Mouse (Mus musculus): Measurements from ENCODE around the gene Mrgprg.

Gene Mrgprg

DNA sequence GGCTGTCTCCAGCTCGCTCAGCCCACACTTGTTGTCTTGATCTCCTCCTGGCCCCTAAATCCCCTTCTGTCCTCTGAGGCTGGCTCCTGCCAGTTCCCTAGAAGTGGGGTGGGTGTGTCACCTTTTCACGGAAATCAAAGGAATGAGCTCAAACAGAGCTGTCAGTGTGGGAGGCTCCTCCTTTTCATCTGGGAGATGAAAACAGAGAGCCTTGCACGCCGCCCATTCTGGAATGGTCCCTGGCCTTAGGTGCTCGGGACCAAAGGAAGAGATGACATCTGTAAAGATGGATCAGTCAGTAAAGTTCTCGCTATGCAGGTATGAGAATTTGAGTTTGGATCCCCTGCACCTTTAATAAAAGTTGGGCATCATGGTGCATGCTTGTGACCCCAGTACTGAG is at the start of gene Mrgprg:
Mrgprg (minus strand) TSS at position 101 of the 400 bp plus-strand sequence.
- DNase-seq (ENCODE audit: low read depth): no peak

DNA sequence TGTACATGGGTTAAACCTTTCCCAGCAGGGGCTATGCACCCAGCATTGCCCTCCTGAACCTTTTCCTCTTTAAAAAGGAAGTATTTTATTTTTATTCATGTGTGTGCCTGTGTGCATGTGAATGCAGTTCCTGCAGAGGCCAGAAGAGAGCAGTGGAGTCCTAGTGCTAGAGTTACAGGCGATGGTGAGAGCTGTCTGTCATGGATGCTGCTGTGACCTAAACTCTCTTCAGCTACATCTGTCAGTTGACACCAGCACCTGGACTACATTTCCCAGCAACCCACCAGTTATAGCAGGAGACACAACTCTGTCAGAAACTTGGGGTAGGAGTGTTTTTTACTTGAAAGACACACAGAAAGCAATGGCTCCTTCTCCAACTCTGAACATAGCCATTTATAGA is 42.1 kb upstream of the Mrgprg start:
- peak; percentile 22 for DNase-seq (ENCODE audit: low read depth)

DNA sequence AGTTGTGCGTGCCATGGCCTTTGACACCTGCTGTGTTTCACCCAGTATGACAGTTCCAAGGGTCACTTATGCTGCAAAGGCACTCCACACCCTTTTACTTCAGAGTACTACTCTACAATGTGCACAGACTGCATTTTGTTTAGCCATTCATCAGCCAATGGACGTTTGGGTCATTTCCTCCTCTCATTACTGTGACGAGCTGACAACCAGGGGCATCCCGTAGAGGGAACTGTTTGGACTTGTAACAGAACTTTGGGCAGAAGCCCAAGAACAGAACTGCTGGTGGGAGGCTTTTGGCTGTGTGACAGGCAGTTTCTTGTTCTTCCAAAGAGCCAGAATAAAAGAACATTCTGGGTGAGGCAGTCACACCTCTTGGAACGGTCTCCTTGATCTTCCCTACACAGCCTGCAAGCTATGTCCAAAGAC is 38.4 kb upstream of the Mrgprg start:
- DNase-seq (ENCODE audit: low read depth): no peak

DNA sequence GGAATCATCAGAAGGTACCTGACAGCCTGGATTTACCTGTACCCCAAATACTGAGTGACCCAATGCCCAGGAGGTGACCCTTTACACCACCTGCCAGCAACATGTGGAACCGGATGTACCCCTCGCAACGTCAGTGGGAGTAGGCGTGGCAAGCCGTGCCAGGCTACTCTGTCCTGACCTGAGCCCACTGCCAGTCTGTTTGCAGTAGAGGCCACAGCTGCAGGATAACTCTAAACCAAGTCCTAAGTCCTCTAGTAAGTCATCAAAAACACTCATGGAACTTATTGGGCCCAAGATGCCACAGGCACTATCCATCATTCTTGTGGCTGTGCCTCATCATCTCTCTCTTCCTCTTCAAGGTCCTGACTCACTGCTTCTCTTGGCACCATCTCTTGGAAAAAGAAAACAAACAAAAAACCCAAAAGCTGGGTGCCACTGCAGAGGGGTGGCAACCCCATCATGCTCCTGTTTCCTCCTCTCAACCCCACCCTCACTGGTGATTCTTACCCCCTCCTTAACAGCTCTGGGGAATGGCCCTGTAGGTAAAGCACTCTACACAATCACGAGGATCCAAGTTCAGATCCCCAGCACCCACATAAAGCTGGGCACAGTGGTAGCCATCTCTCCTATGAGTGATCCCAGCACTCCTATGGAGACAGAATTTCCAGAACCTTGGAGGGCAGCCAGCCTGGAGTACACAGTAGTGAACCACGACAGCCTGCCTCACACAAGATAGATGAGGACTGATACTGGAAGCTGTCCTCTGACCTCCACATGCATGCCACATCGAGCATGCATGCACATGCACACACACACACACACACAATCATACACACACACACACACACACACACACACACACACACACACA is 34.6 kb upstream of the Mrgprg start:
- DNase-seq (ENCODE audit: low read depth): peak; percentile 43

DNA sequence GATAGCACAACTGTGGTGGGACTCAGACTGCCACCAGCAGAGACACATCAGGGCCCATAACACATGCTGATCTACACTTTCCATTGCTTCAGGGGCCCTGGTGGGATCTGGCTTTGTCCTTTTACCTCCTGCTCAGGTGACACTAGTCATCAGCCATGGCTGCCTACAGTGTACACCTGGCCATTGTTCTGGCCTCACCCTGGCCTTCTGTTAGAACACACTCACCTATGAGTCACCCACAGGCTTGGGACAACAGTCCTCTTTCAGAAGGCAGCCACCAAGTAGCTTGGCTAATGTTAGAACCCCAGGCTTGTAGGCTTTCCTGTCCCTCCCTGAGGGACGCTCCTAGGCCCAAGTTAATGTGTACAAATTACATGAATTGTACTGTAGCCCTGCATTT is 34.0 kb upstream of the Mrgprg start:
- no peak for DNase-seq (ENCODE audit: low read depth)

DNA sequence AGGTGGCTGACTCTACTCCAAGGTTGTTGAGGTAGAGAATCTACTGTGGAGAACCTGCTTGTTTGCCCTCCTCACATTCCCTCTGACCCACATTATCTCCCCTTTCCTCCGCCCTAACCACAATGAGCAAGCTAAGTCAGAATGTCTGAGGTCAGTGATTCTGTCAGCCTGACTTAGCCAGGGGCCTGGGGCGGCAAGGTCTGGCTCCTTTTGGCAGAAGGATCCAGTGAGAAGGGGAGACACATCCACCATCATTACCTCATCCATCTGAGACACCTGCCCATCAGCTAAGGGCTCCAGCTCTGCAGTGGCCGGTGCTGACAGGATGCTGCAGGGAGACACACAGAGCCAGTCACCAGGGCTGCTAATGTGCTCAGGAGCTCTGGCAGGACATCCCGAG is 32.0 kb upstream of the Mrgprg start:
- no peak for DNase-seq (ENCODE audit: low read depth)

DNA sequence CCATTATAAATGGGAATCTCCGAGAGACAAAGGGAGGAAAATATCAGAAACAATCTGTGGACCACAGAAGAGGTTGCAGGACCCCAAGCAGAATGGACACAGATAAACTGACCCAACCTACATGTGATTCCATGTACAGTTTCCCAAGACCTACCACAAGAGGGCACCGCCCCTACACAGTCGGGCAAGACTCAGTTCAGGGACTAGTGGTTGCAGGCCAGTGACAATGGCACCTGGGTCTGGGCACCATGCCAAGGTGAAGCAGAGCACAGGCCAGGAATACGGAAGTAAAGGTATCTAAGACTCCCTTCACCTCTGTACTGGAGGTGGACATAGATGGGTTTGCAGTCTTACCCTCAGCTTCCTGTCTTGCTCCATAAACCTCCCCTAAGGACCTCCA is 26.3 kb upstream of the Mrgprg start:
- DNase-seq (ENCODE audit: low read depth): peak; percentile 30

DNA sequence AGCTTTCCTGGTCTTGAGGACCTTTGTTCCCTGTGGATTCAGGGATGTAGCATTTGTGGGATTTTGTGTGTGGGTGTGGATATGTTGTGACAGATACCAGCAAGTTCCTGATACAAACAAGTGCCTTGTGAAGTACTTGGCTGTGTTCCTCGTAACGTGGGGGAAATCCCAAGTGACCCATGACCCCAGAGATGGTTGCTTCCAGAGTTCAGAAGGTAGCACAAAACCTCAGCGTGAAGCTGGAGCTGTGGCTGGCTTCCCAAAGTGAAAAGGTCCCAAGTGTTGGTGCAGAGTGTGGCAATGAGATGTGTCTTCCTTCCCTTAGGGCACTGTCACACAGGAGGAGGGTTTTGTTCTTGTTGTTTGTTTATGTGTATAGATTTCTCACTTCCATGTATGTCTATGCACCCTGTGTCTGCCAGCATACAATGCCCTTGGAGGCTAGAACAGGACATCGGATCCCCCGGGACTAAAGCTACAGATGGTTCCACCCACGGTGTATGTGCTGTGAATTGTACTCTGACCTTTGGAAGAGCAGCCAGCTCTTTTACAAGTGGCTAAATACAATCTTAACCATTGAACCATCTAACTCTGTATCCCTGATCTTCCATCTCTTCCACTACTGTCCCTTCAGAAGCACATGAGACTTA is 25.7 kb upstream of the Mrgprg start:
- no peak for DNase-seq (ENCODE audit: low read depth)

DNA sequence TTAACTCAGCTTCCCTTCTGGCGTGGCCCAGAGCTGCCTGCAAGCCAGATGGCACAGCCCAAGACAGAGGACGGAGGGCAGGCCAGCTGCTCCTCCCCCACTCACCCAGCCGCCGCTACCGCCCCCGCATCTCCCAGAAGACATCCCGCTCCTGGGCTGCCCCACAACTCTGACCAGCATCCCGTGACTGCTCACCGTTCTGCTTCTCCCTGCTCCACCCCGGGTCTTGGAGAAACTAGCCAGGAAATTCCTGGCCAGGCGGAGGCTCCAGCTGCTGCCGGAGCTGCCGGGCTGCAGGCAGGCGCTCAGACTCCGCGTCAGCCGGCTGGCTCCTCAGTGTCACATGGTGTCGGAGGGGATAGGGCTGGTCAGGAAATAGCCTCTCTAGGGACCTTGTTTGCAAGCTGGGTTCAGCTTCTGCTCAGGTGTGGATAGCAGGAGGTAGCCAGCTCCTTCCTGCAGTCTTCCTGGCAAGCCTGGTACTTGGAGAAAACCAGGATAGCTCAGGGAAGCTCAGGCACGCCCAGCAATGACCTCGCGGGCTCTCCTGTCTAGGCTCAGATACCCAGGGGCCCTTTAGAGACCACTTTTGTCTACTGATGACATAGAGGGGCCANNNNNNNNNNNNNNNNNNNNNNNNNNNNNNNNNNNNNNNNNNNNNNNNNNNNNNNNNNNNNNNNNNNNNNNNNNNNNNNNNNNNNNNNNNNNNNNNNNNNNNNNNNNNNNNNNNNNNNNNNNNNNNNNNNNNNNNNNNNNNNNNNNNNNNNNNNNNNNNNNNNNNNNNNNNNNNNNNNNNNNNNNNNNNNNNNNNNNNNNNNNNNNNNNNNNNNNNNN is 17.4 kb upstream of the Mrgprg start, which contains the start of gene Mrgpre:
Mrgpre (minus strand) TSS at position 505 of the 834 bp plus-strand sequence.
- DNase-seq (ENCODE audit: low read depth): peak; percentile 83

DNA sequence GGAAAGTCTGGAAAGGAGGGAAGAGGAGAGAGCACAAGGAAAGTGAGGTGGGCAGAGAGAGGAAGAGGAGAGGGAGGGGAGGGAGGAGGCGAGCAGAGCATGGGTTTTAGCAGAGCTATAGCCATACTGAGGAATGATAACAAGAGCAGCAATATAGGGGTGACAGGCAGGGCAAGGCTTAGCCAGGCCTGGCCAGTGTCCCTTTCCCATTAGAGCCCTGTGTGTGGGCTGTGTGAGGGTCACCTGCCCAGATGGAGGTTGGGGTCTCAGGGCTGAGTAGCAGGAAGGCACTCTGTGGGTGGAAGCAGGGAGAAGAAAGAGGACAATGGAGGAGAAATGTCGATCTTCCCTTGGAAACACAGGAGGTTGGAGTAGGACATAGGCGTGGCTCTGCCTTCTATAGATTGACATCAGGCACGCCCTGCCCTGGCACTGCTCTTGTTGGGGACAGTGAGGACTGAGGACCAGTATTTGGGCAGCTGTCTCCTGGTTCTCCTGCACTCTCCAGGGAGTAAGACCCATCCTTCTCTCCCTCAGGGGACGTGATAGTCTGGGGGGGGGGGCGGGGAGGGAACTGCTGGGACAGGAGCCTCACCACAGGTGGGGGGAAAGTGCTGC is 16.7 kb upstream of the Mrgprg start:
- no peak for DNase-seq (ENCODE audit: low read depth)

DNA sequence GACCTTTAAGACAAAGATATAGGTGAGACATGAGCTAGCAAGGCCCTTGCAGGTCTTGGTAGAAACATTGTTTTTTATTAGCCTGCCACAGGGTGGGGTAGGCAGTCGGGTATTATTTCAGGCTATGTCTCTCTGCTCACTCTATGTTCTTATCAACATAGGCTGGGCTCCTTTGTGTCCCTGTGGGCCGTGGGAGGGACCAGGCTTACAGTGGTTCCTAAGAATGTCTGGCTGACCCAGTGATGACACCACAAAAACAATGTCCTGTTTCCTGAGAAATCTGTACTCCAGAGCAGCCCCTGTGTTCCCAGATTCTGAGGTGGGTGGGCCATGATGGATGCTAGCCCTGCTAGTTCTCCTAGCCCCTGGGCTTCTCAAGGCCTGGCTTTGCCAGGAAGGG is 10.6 kb upstream of the Mrgprg start:
- no peak for DNase-seq (ENCODE audit: low read depth)

DNA sequence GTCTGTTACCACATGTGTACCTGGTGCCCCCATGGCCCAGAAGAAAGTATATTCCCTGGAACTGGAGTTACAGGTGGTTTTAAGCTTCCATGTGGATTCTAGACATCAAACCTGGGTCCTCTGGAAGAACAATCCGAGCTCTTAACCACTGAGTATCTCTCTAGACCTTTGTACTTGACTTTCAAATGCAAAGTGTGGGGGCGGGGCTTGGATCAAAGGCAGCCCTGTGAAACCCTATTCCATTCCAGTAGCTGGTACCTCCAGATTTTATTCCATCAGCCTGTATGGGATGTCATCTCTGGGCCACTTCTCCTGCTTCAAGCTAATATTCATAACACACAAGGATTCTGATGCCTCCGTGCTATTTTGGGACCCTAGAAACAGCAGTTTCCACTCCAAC is 9.3 kb upstream of the Mrgprg start:
- DNase-seq (ENCODE audit: low read depth): no peak

DNA sequence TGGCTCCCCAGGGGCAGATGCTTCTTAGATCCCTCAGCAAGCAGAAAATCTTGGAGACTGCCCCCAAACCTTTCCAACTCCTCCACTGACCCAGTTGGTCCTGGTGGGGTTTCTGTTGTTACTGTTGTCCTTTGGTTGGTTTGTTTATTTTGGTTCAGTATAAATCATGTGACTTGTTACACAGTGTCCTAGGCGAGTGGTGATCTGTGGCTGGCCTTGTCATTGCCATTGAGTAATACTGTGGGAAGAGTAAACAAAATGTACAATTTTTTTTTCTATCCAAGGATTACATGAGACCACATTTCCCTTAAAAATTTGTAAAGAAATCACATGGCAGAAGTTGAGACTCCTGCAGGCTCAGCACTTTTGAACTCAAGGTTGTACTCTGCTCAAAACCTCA is 2.7 kb upstream of the Mrgprg start:
- no peak for DNase-seq (ENCODE audit: low read depth)

DNA sequence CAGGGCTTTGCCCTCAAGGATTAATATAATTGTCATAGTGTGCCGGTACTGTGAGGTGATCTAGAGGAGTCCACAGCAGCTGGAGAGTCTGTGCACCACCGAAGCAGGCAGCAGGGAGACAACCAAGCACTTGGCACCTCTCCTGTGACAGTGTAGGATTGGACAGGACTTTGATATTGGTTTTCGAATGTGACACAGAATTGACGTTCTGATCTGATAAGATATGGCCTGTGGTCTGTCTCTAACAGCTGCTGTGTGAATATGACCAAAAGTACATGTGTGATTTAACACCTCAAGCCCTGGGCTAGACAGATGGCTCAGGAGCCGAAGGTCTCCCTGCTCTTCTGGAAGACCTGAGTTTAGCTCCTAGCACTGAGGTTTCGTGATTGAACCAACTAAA is 1.5 kb upstream of the Mrgprg start:
- DNase-seq (ENCODE audit: low read depth): no peak

DNA sequence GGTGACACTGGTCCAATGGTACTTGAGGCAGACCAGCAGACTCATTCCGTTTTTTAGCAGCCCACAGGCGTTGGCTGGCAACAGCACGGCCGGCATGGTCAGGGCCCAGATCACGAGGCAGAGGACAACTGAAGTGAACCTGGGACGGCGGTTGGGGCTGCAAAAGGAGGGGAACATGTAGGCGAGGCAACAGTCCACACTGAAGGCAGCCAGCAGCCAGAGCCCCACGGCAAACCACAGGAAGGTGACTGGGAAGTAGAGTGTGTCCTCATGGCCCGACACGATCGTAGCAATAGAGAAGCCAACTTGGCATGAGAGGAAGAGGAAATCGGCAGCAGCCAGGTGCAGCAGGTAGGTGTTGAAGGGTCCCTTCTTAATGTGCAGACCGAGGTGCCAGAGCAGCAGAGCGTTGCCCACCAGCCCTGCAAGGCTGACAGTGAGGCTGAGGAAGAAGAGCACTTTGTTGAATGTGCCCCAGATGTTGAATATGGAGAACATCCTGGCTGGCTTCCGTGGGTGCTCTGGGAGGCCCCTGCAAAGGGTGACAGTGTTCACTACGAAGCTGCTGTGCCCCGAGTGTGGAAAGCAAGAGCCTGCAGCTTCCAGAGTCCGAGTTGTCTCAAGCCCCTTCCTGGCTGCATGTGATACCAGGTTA is 1.8 kb downstream of the Mrgprg start:
- DNase-seq (ENCODE audit: low read depth): no peak

DNA sequence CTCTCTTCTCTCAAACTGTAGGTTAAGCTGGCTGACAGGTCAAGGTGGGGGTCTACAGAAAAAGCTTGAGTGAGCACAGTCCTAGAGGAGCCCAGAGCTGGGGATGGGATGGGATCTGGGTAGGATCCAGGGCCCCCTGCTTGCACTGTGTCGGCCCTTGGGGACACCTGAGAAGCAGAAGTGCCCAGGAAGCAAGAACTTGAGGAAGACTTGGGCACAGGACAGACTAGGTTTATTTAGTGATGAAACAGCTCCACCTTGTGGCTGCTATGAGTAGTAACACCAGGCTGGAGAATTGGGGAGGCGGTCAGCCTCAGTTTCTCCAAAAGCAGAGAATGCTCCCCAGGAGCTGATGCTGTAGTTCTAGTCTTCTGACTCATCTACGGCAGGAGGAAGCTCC is 3.0 kb downstream of the Mrgprg start:
- peak; percentile 60 for DNase-seq (ENCODE audit: low read depth)

DNA sequence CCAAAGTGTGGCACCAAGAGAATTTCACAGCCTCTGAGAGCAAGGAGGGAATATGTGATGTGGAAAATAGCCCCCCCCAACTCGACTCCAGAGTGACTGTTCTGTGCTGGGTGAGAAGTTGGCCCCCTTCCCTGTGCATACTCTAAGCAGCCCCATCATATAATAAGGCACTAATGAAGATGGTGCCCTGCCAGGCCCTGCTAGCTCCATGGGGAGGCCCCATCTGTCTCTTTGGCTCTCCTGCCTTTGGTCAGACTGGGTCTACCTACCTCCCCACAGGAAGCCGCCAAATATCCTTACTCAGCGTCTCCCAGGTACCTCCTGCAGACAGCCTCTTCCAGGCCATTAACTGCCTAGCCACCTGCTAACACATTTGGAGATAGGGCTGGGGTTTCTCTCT is 7.8 kb downstream of the Mrgprg start:
- no peak for DNase-seq (ENCODE audit: low read depth)

DNA sequence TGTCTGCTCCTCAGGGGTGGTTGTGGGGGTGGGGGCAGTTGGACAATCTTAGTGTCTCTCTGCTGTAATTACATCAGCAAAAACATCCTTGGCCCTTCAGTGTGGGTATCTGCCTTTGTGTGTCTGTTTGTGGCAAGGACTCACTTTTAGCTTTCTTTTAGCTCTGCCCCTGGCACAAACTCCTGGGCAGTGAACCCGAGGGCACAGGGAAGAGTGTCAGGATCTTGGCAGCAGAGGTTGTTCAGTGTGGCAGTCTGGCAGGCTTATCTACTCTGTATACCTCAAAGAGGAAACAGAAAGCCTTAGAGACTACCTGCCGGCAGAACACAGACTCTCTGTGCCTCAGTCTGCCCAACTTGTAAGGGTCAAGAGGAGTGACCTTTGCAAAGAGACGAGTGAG is 9.1 kb downstream of the Mrgprg start:
- DNase-seq (ENCODE audit: low read depth): no peak

DNA sequence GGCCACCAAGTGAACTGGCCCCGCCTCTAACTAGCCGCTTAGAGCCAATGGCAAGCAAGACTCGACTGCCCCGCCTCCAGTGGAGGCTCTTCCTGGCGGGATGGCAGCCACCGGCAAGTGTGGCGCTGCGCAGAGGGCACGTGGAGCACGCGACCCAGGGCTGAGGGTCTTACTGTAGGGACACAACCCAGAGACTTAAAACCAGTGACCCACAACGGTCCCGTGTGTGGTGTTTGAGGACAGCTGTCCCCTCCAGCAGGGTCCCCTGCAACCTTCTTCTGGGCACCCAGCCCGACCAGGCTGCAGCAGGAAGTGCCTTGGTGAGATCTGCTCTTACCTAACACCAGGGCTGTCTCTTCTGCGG is 9.8 kb downstream of the Mrgprg start:
- DNase-seq (ENCODE audit: low read depth): peak; percentile 11

DNA sequence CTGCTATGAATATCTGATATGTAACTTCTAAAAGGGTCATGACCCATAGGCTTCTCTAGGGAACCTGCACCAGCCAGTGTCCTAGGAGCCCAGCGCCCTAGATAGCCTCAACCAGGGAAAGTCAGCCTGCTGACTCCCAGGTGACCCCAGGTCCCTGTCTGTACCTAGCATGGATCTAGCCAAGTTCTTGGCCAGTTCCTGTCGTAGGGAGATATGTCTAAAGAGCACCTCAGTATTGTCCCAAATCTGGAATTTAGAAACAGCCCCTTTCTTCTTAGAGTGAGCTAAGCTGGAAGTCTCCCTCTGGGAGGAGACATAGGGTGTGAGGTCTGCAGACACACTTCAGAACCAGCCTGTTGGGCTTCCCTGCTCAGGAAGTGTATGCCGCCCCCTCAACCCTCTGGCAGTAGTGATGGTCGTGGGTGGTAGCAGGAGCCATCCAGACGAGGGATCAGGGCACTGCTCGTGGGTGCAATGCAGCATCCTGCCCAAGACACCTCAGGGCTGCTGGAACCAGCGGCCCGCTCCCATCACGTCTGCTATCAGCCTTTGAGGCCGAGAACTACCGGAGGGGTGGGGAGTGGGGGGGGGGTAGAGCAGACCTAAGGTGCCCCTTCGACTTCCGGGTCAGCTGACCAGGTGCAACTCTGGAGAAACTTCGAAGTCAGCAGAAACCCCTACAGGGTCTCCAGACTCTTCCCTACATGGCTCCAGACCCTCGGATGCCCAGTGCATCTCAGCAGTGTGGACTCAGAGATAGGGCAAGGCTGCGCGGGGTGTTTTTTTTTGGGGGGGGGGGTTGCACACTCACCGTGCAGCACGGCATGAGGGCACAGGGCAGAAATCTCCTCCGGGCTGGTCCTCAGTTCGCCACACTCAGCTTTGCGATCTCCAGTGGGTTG is 10.4 kb downstream of the Mrgprg start, which contains the start of gene Osbpl5:
Osbpl5 (minus strand) TSS at position 861 of the 902 bp plus-strand sequence.
- no peak for DNase-seq (ENCODE audit: low read depth)
